Mouse (Mus musculus) ES-Bruce4 (cell line): ENCODE results near the gene Pdhx.

Source experiments
- CTCF ChIP-seq: IDR thresholded peaks from one replicate; pipeline ENCODE4 v1.8.1; 2011; ENCODE audit warnings: low read depth, low read length
- EP300 ChIP-seq: IDR thresholded peaks from 2 replicates; pipeline ENCODE4 v1.6.1; 2011; ENCODE audit warnings: low read depth, low read length; ENCODE audit not compliant: insufficient read depth
- POLR2A ChIP-seq: IDR thresholded peaks from one replicate; pipeline ENCODE4 v1.8.1; 2011; ENCODE audit warnings: low read length; ENCODE audit not compliant: insufficient read depth

- TF ChIP-seq POLR2A (no peak), CTCF (peak; percentile 22), EP300 (no peak)
Measured at GRCm38 (mm10) chr2:103088099-103088498, 14.8 kb upstream of the Pdhx start.
